Mouse (Mus musculus): ENCODE data around the gene Fhad1. TPM values are rescaled to one million over a fixed set of nuclear protein-coding genes. Genes with fewer than 3 reads are reported as not detected.
"Not testable (repeated sequence)": the region's sequence is repeated elsewhere in the genome, so short reads cannot be mapped to it uniquely, and the experiment has no call there.

Fhad1 gene
- polyA plus RNA-seq, 1 experiment from 2014 or later, result 5.4 TPM

DNA sequence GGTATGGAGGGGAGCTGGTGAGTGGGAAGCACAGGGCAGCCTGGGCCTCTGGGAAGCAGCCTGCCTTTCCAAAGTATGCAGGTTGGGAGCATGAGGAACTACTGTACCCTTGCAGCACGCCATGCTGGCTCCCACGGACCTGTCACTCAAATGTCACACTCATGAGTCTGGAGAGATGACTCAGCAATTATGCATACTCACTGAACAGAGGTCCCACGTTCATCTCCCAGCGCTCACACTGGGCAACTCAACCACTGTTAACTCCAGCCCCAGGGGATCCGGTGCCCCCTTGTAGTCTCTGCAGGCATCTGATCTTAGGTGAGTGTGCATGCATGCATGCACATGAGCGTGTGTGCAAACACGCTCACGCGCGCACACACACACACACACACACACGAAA lies 39.7 kb upstream of the Fhad1 start:
- Histone ChIP-seq H3K27me3 (ENCODE audit: control insufficient read depth, insufficient read depth, low read length) (no peaks in the 10 kb centered on the region), H3K9me3 (ENCODE audit: control insufficient read depth, low read length) (no peaks in the 10 kb centered on the region), H3K9ac (no peak overlapping the region), H3K27ac (no peak overlapping the region), H3K4me1 (replicated peaks; ENCODE audit: control insufficient read depth, insufficient read depth, low read length) (no peaks in the 10 kb centered on the region), H3K4me3 (replicated peaks; ENCODE audit: low read length) (no peak overlapping the region), H3K4me2 (replicated peaks) (no peak overlapping the region), H3K36me3 (replicated peaks; ENCODE audit: control insufficient read depth, insufficient read depth) (no peaks in the 10 kb centered on the region)
- ATAC-seq (ENCODE audit: low FRiP score) (no peak), DNase-seq (ENCODE audit: low spot score) (no peak)
- 85% methylated on average over 11 of the region's 11 CpGs for whole genome bisulfite sequencing

- H3K4me3 ChIP-seq (replicated peaks; ENCODE audit: low read length), result no peak overlapping the region
- no peak overlapping the region for H3K9ac ChIP-seq
- ATAC-seq (ENCODE audit: low FRiP score) (no peak), DNase-seq (ENCODE audit: low spot score) (no peak)
- H3K9me3 ChIP-seq (ENCODE audit: control insufficient read depth, low read length), result no peaks in the 10 kb centered on the region
- no peaks in the 10 kb centered on the region for H3K36me3 ChIP-seq (replicated peaks; ENCODE audit: control insufficient read depth, insufficient read depth)
- no peaks in the 10 kb centered on the region for H3K27me3 ChIP-seq (ENCODE audit: control insufficient read depth, insufficient read depth, low read length)
- H3K4me1 ChIP-seq (replicated peaks; ENCODE audit: control insufficient read depth, insufficient read depth, low read length), result no peaks in the 10 kb centered on the region
- H3K27ac ChIP-seq, result no peak overlapping the region
- WGBS, result 54% methylated on average over 9 of the region's 9 CpGs
- H3K4me2 ChIP-seq (replicated peaks), result no peak overlapping the region
Observed at GRCm38 (mm10) chr4:142053661-142054448, 39.0 kb upstream of the Fhad1 start.

DNA sequence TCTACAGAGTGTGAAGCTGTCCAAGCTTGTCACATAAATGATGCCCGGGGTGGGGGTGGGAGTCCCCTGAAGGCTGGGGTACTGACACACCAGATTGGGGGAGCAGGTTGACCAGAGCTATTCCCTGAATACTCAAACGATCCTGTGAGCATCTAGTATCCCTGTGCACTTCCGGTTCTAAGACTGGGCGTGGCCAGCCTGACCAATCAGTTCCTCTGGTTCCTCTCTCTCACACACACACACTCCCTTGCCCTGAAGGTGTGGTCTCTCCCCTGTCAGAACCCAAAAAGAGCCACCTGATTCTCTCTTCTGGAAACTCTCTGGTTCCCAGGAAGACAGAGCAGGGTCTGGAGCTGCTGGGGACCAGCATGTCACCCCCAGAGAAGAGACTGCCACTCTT lies 38.4 kb upstream of the Fhad1 start:
- no peaks in the 10 kb centered on the region for H3K36me3 ChIP-seq (replicated peaks; ENCODE audit: control insufficient read depth, insufficient read depth)
- H3K4me3 ChIP-seq (replicated peaks; ENCODE audit: low read length), result no peak overlapping the region
- DNase-seq (ENCODE audit: low spot score), result no peak
- no peaks in the 10 kb centered on the region for H3K27me3 ChIP-seq (ENCODE audit: control insufficient read depth, insufficient read depth, low read length)
- H3K4me2 ChIP-seq (replicated peaks), result no peak overlapping the region
- 74% methylated on average over 4 of the region's 4 CpGs for WGBS
- no peak overlapping the region for H3K9ac ChIP-seq
- no peak for ATAC-seq (ENCODE audit: low FRiP score)
- H3K9me3 ChIP-seq (ENCODE audit: control insufficient read depth, low read length), result no peaks in the 10 kb centered on the region
- no peak overlapping the region for H3K27ac ChIP-seq
- no peaks in the 10 kb centered on the region for H3K4me1 ChIP-seq (replicated peaks; ENCODE audit: control insufficient read depth, insufficient read depth, low read length)

- no peak overlapping the region for H3K27ac ChIP-seq
- WGBS, result 60% methylated on average over 22 of the region's 22 CpGs
- no peak overlapping the region for H3K9ac ChIP-seq
- H3K27me3 ChIP-seq (ENCODE audit: control insufficient read depth, insufficient read depth, low read length), result no peaks in the 10 kb centered on the region
- no peaks in the 10 kb centered on the region for H3K9me3 ChIP-seq (ENCODE audit: control insufficient read depth, low read length)
- no peak overlapping the region for H3K4me2 ChIP-seq (replicated peaks)
- H3K36me3 ChIP-seq (replicated peaks; ENCODE audit: control insufficient read depth, insufficient read depth), result no peaks in the 10 kb centered on the region
- no peaks in the 10 kb centered on the region for H3K4me1 ChIP-seq (replicated peaks; ENCODE audit: control insufficient read depth, insufficient read depth, low read length)
- ATAC-seq (ENCODE audit: low FRiP score) (no peak), DNase-seq (ENCODE audit: low spot score) (no peak)
- no peak overlapping the region for H3K4me3 ChIP-seq (replicated peaks; ENCODE audit: low read length)
Observed at GRCm38 (mm10) chr4:142052391-142053132, 37.7 kb upstream of the Fhad1 start.

DNA sequence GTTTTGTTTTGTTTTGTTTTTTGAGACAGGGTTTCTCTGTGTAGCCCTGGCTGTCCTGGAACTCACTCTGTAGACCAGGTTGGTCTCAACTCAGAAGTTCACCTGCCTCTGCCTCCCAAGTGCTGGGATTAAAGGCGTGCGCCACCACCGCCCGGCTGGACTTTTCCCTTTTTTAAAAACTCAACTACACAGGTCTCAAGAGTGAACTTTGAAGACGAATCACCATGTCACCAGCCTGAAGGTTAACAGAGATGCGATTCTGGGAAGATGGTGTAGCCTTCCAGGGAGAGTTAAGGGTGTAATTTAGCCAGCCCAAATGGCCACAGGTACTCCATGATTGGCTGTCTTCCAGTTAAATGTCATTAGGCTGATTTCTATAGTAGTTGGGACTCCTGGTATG lies 37.0 kb upstream of the Fhad1 start:
- H3K36me3 ChIP-seq (replicated peaks; ENCODE audit: control insufficient read depth, insufficient read depth); H3K9me3 ChIP-seq (ENCODE audit: control insufficient read depth, low read length); ATAC-seq (ENCODE audit: low FRiP score); H3K4me3 ChIP-seq (replicated peaks; ENCODE audit: low read length); H3K27me3 ChIP-seq (ENCODE audit: control insufficient read depth, insufficient read depth, low read length); H3K9ac ChIP-seq; H3K4me2 ChIP-seq (replicated peaks); DNase-seq (ENCODE audit: low spot score); H3K4me1 ChIP-seq (replicated peaks; ENCODE audit: control insufficient read depth, insufficient read depth, low read length); H3K27ac ChIP-seq: not testable (repeated sequence)
- WGBS, result 88% methylated on average over 6 of the region's 6 CpGs

GRCm38 (mm10) chr4:142049963-142050362 lies 35.1 kb upstream of the Fhad1 start:
- no peak for DNase-seq (ENCODE audit: low spot score)
- Histone ChIP-seq H3K4me1 (replicated peaks; ENCODE audit: control insufficient read depth, insufficient read depth, low read length) (no peaks in the 10 kb centered on the region), H3K36me3 (replicated peaks; ENCODE audit: control insufficient read depth, insufficient read depth) (no peaks in the 10 kb centered on the region), H3K4me2 (replicated peaks) (no peak overlapping the region), H3K9ac (no peak overlapping the region), H3K9me3 (ENCODE audit: control insufficient read depth, low read length) (no peaks in the 10 kb centered on the region), H3K27me3 (ENCODE audit: control insufficient read depth, insufficient read depth, low read length) (no peaks in the 10 kb centered on the region), H3K4me3 (replicated peaks; ENCODE audit: low read length) (no peak overlapping the region), H3K27ac (no peak overlapping the region)
- 96% methylated on average over 5 of the region's 5 CpGs for WGBS
- ATAC-seq (ENCODE audit: low FRiP score), result no peak

DNA sequence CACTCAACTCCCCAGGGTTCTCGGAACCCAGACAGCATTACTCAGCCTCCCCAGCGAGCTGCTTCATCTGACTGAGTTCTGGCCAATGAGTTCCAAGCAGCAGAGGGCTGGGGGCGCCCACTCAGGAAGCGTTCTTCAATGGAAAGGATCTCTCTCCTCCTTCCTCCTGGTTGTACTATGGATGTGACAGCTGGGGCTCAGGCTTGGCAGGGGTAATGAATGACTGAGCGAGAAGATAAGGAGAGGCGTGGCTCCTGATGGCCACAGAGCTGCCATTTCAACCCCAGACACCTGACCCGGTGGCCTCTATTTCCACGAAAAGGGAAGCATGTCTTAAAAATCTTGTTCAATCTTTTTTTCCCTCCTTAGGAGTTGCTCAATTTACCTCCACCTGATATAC lies 33.5 kb upstream of the Fhad1 start:
- Histone ChIP-seq H3K4me3 (replicated peaks; ENCODE audit: low read length) (no peak overlapping the region), H3K36me3 (replicated peaks; ENCODE audit: control insufficient read depth, insufficient read depth) (no peaks in the 10 kb centered on the region), H3K4me2 (replicated peaks) (no peak overlapping the region), H3K4me1 (replicated peaks; ENCODE audit: control insufficient read depth, insufficient read depth, low read length) (no peaks in the 10 kb centered on the region), H3K9ac (no peak overlapping the region), H3K9me3 (ENCODE audit: control insufficient read depth, low read length) (no peaks in the 10 kb centered on the region), H3K27me3 (ENCODE audit: control insufficient read depth, insufficient read depth, low read length) (no peaks in the 10 kb centered on the region), H3K27ac (no peak overlapping the region)
- no peak for DNase-seq (ENCODE audit: low spot score)
- WGBS, result 69% methylated on average over 8 of the region's 8 CpGs
- ATAC-seq (ENCODE audit: low FRiP score), result no peak

DNA sequence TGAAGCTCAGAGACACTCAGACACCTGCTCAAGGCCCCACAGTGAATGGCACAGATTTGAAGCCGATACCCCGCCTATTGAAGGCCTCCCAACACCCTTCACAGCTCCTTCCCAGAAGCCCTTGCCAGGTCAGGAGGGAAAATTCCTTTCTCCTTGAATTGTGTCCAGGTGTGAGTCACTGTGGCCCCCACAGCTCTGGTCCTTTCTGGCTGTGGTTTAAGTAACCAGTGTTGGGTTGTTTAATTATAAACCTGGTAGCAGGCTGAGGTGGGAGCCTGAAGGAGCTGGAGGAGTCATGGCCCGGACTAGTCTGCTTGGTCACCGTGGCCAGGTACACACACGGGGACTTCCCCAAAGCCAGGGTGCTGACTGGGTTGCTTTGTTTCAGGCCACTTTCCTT lies 32.1 kb upstream of the Fhad1 start:
- no peaks in the 10 kb centered on the region for H3K27me3 ChIP-seq (ENCODE audit: control insufficient read depth, insufficient read depth, low read length)
- H3K4me3 ChIP-seq (replicated peaks; ENCODE audit: low read length), result no peak overlapping the region
- no peaks in the 10 kb centered on the region for H3K9me3 ChIP-seq (ENCODE audit: control insufficient read depth, low read length)
- no peaks in the 10 kb centered on the region for H3K36me3 ChIP-seq (replicated peaks; ENCODE audit: control insufficient read depth, insufficient read depth)
- DNase-seq (ENCODE audit: low spot score), result no peak
- WGBS, result 86% methylated on average over 5 of the region's 5 CpGs
- no peak overlapping the region for H3K9ac ChIP-seq
- no peak overlapping the region for H3K27ac ChIP-seq
- H3K4me1 ChIP-seq (replicated peaks; ENCODE audit: control insufficient read depth, insufficient read depth, low read length), result no peaks in the 10 kb centered on the region
- ATAC-seq (ENCODE audit: low FRiP score), result no peak
- H3K4me2 ChIP-seq (replicated peaks), result no peak overlapping the region

GRCm38 (mm10) chr4:142046496-142046895 lies 31.6 kb upstream of the Fhad1 start:
- ATAC-seq (ENCODE audit: low FRiP score), result no peak
- Histone ChIP-seq H3K9ac (no peak overlapping the region), H3K4me2 (replicated peaks) (no peak overlapping the region), H3K36me3 (replicated peaks; ENCODE audit: control insufficient read depth, insufficient read depth) (no peaks in the 10 kb centered on the region), H3K27ac (no peak overlapping the region), H3K4me3 (replicated peaks; ENCODE audit: low read length) (no peak overlapping the region), H3K27me3 (ENCODE audit: control insufficient read depth, insufficient read depth, low read length) (no peaks in the 10 kb centered on the region), H3K4me1 (replicated peaks; ENCODE audit: control insufficient read depth, insufficient read depth, low read length) (no peaks in the 10 kb centered on the region), H3K9me3 (ENCODE audit: control insufficient read depth, low read length) (no peaks in the 10 kb centered on the region)
- DNase-seq (ENCODE audit: low spot score), result no peak
- WGBS, result 87% methylated on average over 7 of the region's 7 CpGs
